Mouse (Mus musculus): ENCODE measurements around the gene Morc3. TPM values are rescaled to one million over a fixed set of nuclear protein-coding genes. Genes with fewer than 3 reads are reported as not detected.

The Morc3 gene
- polyA plus RNA-seq, 1 experiment from 2014 or later, result 40.0 TPM

DNA sequence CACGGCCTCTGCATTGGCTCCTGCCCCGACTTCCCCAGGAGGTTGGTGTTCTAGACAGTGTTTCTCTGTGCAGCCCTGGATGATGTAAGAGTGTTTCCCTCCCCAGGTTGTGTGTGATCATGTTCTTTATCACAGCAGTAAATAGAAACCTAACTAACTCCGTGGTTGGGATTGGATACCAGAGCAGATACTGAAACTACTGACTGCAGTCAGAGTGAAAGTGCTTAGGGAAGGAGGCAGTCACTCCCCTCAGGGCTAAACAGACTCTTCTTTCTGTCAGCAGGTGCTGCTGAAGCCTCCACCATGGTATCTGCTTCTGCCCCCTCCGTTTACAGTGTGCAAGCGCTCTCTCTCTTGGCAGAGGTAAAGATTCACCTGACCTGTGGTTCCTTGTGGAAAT, 33.3 kb upstream of the Morc3 start:
- H3K4me3 ChIP-seq, result no peak overlapping the region
- no peak for ATAC-seq (ENCODE audit: low FRiP score, low read depth)
- H3K4me2 ChIP-seq (replicated peaks), result no peak overlapping the region
- no peak overlapping the region for H3K27ac ChIP-seq (replicated peaks)
- no peaks in the 10 kb centered on the region for H3K9me3 ChIP-seq
- H3K9ac ChIP-seq (replicated peaks), result no peak overlapping the region
- peaks cover 15% of the 10 kb centered on the region for H3K36me3 ChIP-seq
- H3K27me3 ChIP-seq, result no peaks in the 10 kb centered on the region
- WGBS, result 73% methylated on average over 5 of the region's 5 CpGs
- no peaks in the 10 kb centered on the region for H3K4me1 ChIP-seq

GRCm38 (mm10) chr16:93799071-93799470, 32.9 kb upstream of the Morc3 start:
- no peak for ATAC-seq (ENCODE audit: low FRiP score, low read depth)
- H3K36me3 ChIP-seq, result peaks cover 15% of the 10 kb centered on the region
- no peaks in the 10 kb centered on the region for H3K9me3 ChIP-seq
- 93% methylated on average over 3 of the region's 3 CpGs for WGBS
- H3K4me2 ChIP-seq (replicated peaks), result no peak overlapping the region
- no peaks in the 10 kb centered on the region for H3K4me1 ChIP-seq
- H3K4me3 ChIP-seq, result no peak overlapping the region
- H3K9ac ChIP-seq (replicated peaks), result no peak overlapping the region
- no peak overlapping the region for H3K27ac ChIP-seq (replicated peaks)
- H3K27me3 ChIP-seq, result no peaks in the 10 kb centered on the region

- Histone ChIP-seq H3K27ac (replicated peaks) (no peak overlapping the region), H3K9me3 (no peaks in the 10 kb centered on the region), H3K4me3 (no peak overlapping the region), H3K4me2 (replicated peaks) (no peak overlapping the region), H3K36me3 (peaks cover 20% of the 10 kb centered on the region), H3K4me1 (no peaks in the 10 kb centered on the region), H3K9ac (replicated peaks) (no peak overlapping the region), H3K27me3 (no peaks in the 10 kb centered on the region)
- WGBS, result 95% methylated on average over 16 of the region's 16 CpGs
- no peak for ATAC-seq (ENCODE audit: low FRiP score, low read depth)
Observed at GRCm38 (mm10) chr16:93799936-93800335, 32.0 kb upstream of the Morc3 start.

DNA sequence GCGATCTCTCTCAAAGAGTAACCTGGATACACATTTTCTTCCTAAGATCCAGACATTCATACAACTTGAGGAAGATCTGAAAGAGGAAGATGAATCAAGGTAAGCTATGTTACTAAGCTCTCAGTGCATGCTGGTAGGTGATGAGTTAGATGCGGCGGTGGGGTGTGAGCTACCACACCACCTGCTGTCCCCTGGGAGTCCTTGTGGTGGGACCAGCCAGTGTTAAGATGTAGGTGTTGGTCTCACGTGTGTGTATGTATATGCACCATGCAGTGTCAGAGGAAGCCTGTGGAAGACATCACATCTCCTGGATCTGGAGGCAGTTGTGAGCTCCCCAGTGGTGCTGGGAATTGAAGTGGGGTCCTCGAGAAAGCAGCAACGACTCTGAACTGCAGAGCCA, 24.8 kb upstream of the Morc3 start:
- ATAC-seq (ENCODE audit: low FRiP score, low read depth), result no peak
- Histone ChIP-seq H3K9me3 (peaks cover 12% of the 10 kb centered on the region), H3K27ac (replicated peaks) (no peak overlapping the region), H3K36me3 (peaks cover 57% of the 10 kb centered on the region), H3K4me1 (no peaks in the 10 kb centered on the region), H3K9ac (replicated peaks) (no peak overlapping the region), H3K27me3 (no peaks in the 10 kb centered on the region), H3K4me3 (no peak overlapping the region), H3K4me2 (replicated peaks) (no peak overlapping the region)
- 93% methylated on average over 6 of the region's 6 CpGs for WGBS

DNA sequence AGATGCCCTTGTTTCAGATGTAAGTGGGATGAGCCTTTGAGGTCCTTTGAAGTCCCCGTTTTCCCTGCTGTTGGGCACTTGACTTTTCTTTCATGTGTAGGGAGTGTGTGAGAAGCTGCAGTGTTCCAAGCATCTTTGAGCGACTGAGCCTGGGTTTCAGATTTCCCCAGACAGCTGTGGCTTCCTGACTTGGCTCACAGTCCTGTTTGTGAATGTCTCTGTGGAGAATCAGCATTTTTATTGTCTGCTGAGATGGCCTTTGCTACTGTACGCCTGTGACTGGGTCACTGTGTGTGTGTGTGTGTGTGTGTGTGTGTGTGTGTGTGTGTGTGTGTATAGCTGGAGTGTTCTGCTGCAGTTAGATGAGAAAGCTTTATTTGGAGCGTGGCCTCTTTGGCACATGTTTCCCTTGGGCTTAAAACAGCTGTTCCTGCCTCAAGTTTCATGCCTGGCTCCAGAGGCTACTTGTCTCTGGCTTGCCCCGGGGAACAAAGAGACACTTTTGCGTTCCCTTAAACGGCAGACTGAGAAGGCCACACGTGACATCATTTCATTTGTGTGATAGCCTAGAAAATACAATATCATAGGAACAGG, 23.9 kb upstream of the Morc3 start:
- H3K4me3 ChIP-seq, result no peak overlapping the region
- no peak for ATAC-seq (ENCODE audit: low FRiP score, low read depth)
- no peaks in the 10 kb centered on the region for H3K4me1 ChIP-seq
- H3K27me3 ChIP-seq, result no peaks in the 10 kb centered on the region
- H3K9ac ChIP-seq (replicated peaks), result 0 out of 2 replicates have a peak overlapping the region, but pooled peaks have one; percentile 11
- no peak overlapping the region for H3K27ac ChIP-seq (replicated peaks)
- 62% methylated on average over 8 of the region's 8 CpGs for WGBS
- H3K36me3 ChIP-seq, result peaks cover 63% of the 10 kb centered on the region
- no peak overlapping the region for H3K4me2 ChIP-seq (replicated peaks)
- peaks cover 14% of the 10 kb centered on the region for H3K9me3 ChIP-seq

DNA sequence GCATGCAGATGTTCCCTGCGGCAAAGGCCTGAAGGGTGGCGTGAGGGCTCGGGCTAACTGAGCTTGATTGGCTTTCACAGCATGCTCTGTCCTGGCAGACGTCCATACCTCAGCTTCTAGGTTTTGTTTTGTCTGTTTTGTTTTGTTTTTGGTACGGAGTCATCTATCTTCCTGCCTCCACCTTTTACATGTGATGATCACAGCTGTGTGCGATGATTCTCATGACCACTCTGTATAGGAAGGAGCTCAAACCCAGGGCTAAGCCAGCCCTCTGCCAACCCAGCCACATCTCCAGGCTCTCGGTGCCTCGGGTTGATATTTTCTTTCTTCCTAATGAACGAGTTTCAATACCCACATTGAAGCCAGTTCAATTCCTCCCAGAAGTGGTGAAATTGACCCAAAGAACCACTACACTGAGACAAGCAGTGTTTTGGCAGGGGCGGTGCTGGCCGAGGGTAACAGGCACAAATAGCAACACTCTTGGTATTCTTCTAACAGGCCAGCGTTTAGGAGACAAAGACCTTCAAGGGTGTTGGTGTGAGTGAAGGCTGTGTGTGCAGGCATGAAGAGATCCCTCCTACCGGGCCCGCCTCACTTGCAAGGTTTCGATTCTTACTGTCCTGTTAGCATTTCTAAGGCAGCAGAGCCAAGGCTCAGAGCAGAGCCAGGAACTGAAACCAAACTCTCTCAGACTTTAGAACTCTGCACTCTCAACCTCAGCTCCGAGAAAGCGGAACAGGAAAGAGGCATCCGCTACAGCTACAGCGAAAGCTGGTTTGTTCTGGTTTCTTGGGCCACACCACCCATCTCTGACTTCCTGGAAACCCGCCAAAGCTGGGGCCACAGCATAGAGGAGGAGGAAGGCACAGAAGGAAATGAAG, 15.8 kb upstream of the Morc3 start:
- Histone ChIP-seq H3K27me3 (no peaks in the 10 kb centered on the region), H3K36me3 (peaks cover 16% of the 10 kb centered on the region), H3K9me3 (peaks cover 12% of the 10 kb centered on the region), H3K4me2 (replicated peaks) (no peak overlapping the region), H3K9ac (replicated peaks) (no peak overlapping the region), H3K4me3 (no peak overlapping the region), H3K4me1 (no peaks in the 10 kb centered on the region), H3K27ac (replicated peaks) (no peak overlapping the region)
- ATAC-seq (ENCODE audit: low FRiP score, low read depth), result no peak
- 71% methylated on average over 20 of the region's 20 CpGs for WGBS

- 81% methylated on average over 7 of the region's 7 CpGs for WGBS
- no peak for ATAC-seq (ENCODE audit: low FRiP score, low read depth)
Observed at GRCm38 (mm10) chr16:93816861-93817260, 15.1 kb upstream of the Morc3 start.

DNA sequence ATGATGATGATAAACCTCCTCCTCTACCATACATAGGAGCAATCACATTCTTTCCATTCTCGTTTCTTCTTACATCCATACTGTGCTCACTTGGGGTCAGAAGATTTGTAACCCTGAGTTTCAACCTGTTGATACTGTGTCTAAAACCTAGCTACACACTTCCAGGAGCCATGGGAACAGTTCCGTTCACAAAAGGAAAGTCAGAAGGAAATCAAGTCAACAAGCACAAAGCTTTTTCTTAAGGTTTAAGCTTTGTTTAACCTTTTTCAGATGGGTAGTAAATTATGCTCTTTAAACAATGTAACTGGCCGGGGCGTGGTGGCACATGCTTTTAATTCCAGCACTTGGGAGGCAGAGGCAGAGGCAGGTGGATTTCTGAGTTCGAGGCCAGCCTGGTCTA, 14.6 kb upstream of the Morc3 start:
- no peaks in the 10 kb centered on the region for H3K27me3 ChIP-seq
- H3K9ac ChIP-seq (replicated peaks), result no peak overlapping the region
- ATAC-seq (ENCODE audit: low FRiP score, low read depth), result no peak
- H3K4me3 ChIP-seq, result no peak overlapping the region
- no peaks in the 10 kb centered on the region for H3K9me3 ChIP-seq
- H3K36me3 ChIP-seq, result peaks cover 3% of the 10 kb centered on the region
- no peak overlapping the region for H3K4me2 ChIP-seq (replicated peaks)
- WGBS, result 90% methylated on average over 5 of the region's 5 CpGs
- H3K4me1 ChIP-seq, result no peaks in the 10 kb centered on the region
- H3K27ac ChIP-seq (replicated peaks), result no peak overlapping the region

More at GRCm38 (mm10) chr16:93816861-93817260, 15.1 kb upstream of the Morc3 start:
- Histone ChIP-seq H3K4me3 (no peak overlapping the region), H3K27me3 (no peaks in the 10 kb centered on the region), H3K27ac (replicated peaks) (no peak overlapping the region), H3K9ac (replicated peaks) (no peak overlapping the region), H3K4me1 (no peaks in the 10 kb centered on the region), H3K36me3 (peaks cover 8% of the 10 kb centered on the region), H3K4me2 (replicated peaks) (no peak overlapping the region), H3K9me3 (peaks cover 5% of the 10 kb centered on the region; the same call in 1 of the 2 replicates)

GRCm38 (mm10) chr16:93818691-93819324, 13.1 kb upstream of the Morc3 start:
- H3K27me3 ChIP-seq, result no peaks in the 10 kb centered on the region

DNA sequence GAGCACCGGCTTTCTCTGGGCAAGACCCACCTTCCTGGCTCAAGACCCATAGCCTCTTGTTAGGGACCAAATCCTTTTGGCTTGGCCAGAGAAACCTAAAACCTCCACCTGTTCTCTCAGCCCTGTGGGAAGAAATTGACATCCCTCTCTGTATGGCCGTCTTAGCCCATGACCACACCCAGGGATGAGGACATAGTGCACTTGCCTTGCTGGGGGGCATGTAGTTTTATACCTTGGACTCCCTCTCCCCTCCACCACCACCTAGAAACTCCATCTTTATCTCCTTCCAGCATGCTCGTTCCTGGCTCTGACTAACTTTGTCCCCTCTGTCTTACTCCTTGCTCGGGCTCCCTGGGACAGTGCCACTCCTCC, 12.6 kb upstream of the Morc3 start:
- 81% methylated on average over 4 of the region's 4 CpGs for WGBS
- Histone ChIP-seq H3K27me3 (no peaks in the 10 kb centered on the region), H3K4me1 (no peaks in the 10 kb centered on the region), H3K4me3 (no peak overlapping the region), H3K9me3 (0 out of 2 replicates have a peak, but pooled peaks cover 8% of the 10 kb centered on the region), H3K9ac (replicated peaks) (no peak overlapping the region), H3K36me3 (no peaks in the 10 kb centered on the region), H3K4me2 (replicated peaks) (no peak overlapping the region), H3K27ac (replicated peaks) (no peak overlapping the region)
- ATAC-seq (ENCODE audit: low FRiP score, low read depth), result no peak

More at GRCm38 (mm10) chr16:93818691-93819324, 13.1 kb upstream of the Morc3 start:
- Histone ChIP-seq H3K4me3 (no peak overlapping the region), H3K9me3 (0 out of 2 replicates have a peak, but pooled peaks cover 8% of the 10 kb centered on the region), H3K4me1 (no peaks in the 10 kb centered on the region), H3K9ac (replicated peaks) (no peak overlapping the region), H3K4me2 (replicated peaks) (no peak overlapping the region), H3K27ac (replicated peaks) (no peak overlapping the region), H3K36me3 (no peaks in the 10 kb centered on the region)
- 68% methylated on average over 12 of the region's 12 CpGs for WGBS
- no peak for ATAC-seq (ENCODE audit: low FRiP score, low read depth)

DNA sequence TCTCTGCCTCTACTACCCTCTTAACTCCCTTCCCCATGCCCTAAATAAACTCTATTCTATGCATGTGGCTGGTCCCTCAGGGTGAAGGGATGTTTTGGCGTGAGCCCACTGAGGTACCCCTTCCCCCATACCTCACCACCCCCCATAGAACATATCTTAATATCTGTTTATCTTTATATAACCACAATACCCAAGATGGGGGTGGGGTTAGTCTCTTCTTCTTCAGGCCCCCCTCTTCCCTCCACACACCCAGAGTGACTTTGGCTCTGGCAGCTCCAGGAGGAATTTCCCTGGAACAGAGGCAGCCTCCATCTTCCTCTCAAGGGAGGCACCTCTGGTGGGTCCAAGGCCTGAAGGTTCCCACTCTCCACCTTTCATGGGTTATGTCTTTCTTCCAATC, 11.9 kb upstream of the Morc3 start:
- Histone ChIP-seq H3K9me3 (0 out of 2 replicates have a peak, but pooled peaks cover 8% of the 10 kb centered on the region), H3K4me3 (no peak overlapping the region), H3K27ac (replicated peaks) (no peak overlapping the region), H3K36me3 (no peaks in the 10 kb centered on the region), H3K9ac (replicated peaks) (no peak overlapping the region), H3K4me1 (no peaks in the 10 kb centered on the region), H3K27me3 (no peaks in the 10 kb centered on the region), H3K4me2 (replicated peaks) (no peak overlapping the region)
- no peak for ATAC-seq (ENCODE audit: low FRiP score, low read depth)
- 89% methylated on average over 1 of the region's 1 CpGs for WGBS

GRCm38 (mm10) chr16:93821706-93822105, 10.2 kb upstream of the Morc3 start:
- Histone ChIP-seq H3K27me3 (peaks cover 6% of the 10 kb centered on the region; the same call in 1 of the 2 replicates), H3K4me1 (no peaks in the 10 kb centered on the region), H3K4me3 (no peak overlapping the region), H3K36me3 (no peaks in the 10 kb centered on the region), H3K4me2 (replicated peaks) (no peak overlapping the region), H3K9me3 (0 out of 2 replicates have a peak, but pooled peaks cover 8% of the 10 kb centered on the region), H3K27ac (replicated peaks) (no peak overlapping the region), H3K9ac (replicated peaks) (no peak overlapping the region)
- no peak for ATAC-seq (ENCODE audit: low FRiP score, low read depth)
- 91% methylated on average over 3 of the region's 3 CpGs for WGBS

All from midbrain, embryonic 12.5 days (tissue).